Mouse (Mus musculus) testis, postnatal 14 days (tissue): ENCODE measurements around the gene Prkag3.
A peak's percentile ranks its signal among the peaks of the same experiment; 100 is the strongest.

Source experiments
- DNase-seq: peaks from one replicate; pipeline ENCODE4 v3.0.0; 2021; ENCODE audit warnings: low spot score

Prkag3 gene

GRCm38 (mm10) chr1:74759773-74760172 is 10.8 kb upstream of the Prkag3 start:
- peak; percentile 60 for DNase-seq

- no peak for DNase-seq
Measured at GRCm38 (mm10) chr1:74754175-74754785, 5.3 kb upstream of the Prkag3 start.

GRCm38 (mm10) chr1:74753266-74753974 is 4.4 kb upstream of the Prkag3 start:
- DNase-seq = no peak

GRCm38 (mm10) chr1:74752833-74753232 is 3.8 kb upstream of the Prkag3 start:
- DNase-seq = no peak

GRCm38 (mm10) chr1:74752150-74752549 is 3.1 kb upstream of the Prkag3 start:
- no peak for DNase-seq

GRCm38 (mm10) chr1:74750683-74751082 is 1.7 kb upstream of the Prkag3 start:
- DNase-seq = peak; percentile 61

GRCm38 (mm10) chr1:74749301-74749700 is 280 bp upstream of the Prkag3 start:
- DNase-seq = no peak

GRCm38 (mm10) chr1:74747335-74747734 is 1.7 kb downstream of the Prkag3 start:
- DNase-seq = no peak

- DNase-seq = no peak
Measured at GRCm38 (mm10) chr1:74740846-74741245, 8.2 kb downstream of the Prkag3 start.

GRCm38 (mm10) chr1:74737500-74737899 is 11.5 kb downstream of the Prkag3 start:
- DNase-seq = no peak

GRCm38 (mm10) chr1:74736977-74737376 is 12.0 kb downstream of the Prkag3 start:
- DNase-seq = no peak

GRCm38 (mm10) chr1:74728446-74728845 is 20.6 kb downstream of the Prkag3 start:
- DNase-seq = no peak

GRCm38 (mm10) chr1:74726674-74727073 is 22.3 kb downstream of the Prkag3 start:
- no peak for DNase-seq

- DNase-seq = no peak
Measured at GRCm38 (mm10) chr1:74726114-74726513, 22.9 kb downstream of the Prkag3 start.

GRCm38 (mm10) chr1:74723748-74724147 is 25.3 kb downstream of the Prkag3 start:
- no peak for DNase-seq

- DNase-seq = no peak
Measured at GRCm38 (mm10) chr1:74721657-74722056, 27.4 kb downstream of the Prkag3 start.

- no peak for DNase-seq
Measured at GRCm38 (mm10) chr1:74719281-74719680, 29.7 kb downstream of the Prkag3 start.

- DNase-seq = no peak
Measured at GRCm38 (mm10) chr1:74718113-74718512, 30.9 kb downstream of the Prkag3 start.

GRCm38 (mm10) chr1:74715886-74716285 is 33.1 kb downstream of the Prkag3 start:
- no peak for DNase-seq

GRCm38 (mm10) chr1:74715468-74715867 is 33.6 kb downstream of the Prkag3 start:
- no peak for DNase-seq

- DNase-seq = no peak
Measured at GRCm38 (mm10) chr1:74714967-74715366, 34.1 kb downstream of the Prkag3 start.

GRCm38 (mm10) chr1:74713859-74714730 is 34.9 kb downstream of the Prkag3 start:
- no peak for DNase-seq
